Mouse (Mus musculus): ENCODE measurements around the gene Osbp2. TPM values are rescaled to one million over a fixed set of nuclear protein-coding genes. Genes with fewer than 3 reads are reported as not detected.
"Not testable (repeated sequence)": the region's sequence is repeated elsewhere in the genome, so short reads cannot be mapped to it uniquely, and the experiment has no call there.

The Osbp2 gene
- polyA plus RNA-seq (2014; fragmentation: Nextera tagmentation; extraction: Ambion mirVana), result 1.5 and 1.8 TPM in 2 replicates

- H3K27me3 ChIP-seq (ENCODE audit: control insufficient read depth, insufficient read depth, low read length), result peaks cover 7% of the 10 kb centered on the region; the same call in 1 of the 2 replicates
- no peak within 1 kb of the TSS for H3K27ac ChIP-seq (ENCODE audit: low read depth, low read length)
Observed at GRCm38 (mm10) chr11:3863454-3864112, at the start of gene Osbp2. TSS of gene Osbp2 (minus strand) at chr11:3863903.

GRCm38 (mm10) chr11:3912875-3913271 is 49.2 kb upstream of the Osbp2 start:
- Histone ChIP-seq H3K36me3 (ENCODE audit: control insufficient read depth, insufficient read depth, low read length) (no peaks in the 10 kb centered on the region), H3K4me1 (replicated peaks; ENCODE audit: control insufficient read depth, insufficient read depth, low read length) (peaks cover 12% of the 10 kb centered on the region), H3K4me3 (ENCODE audit: low read depth, low read length) (peak overlapping the region; percentile 53), H3K27me3 (ENCODE audit: control insufficient read depth, insufficient read depth, low read length) (no peaks in the 10 kb centered on the region; the same call in 1 of the 2 replicates), H3K9me3 (ENCODE audit: control insufficient read depth, low read length) (no peaks in the 10 kb centered on the region), H3K27ac (ENCODE audit: low read depth, low read length) (no peak overlapping the region), H3K4me2 (replicated peaks; ENCODE audit: low read depth, low read length) (peak overlapping the region; percentile 91), H3K9ac (ENCODE audit: low read depth, low read length) (peak overlapping the region; percentile 64)
- DNase-seq (ENCODE audit: low spot score), result peak; percentile 45
- ATAC-seq (ENCODE audit: low FRiP score), result peak; percentile 21
- 0% methylated on average over 16 of the region's 16 CpGs for WGBS

More at GRCm38 (mm10) chr11:3863454-3864112, at the start of gene Osbp2:
- Histone ChIP-seq H3K4me3 (ENCODE audit: low read depth, low read length) (peak within 1 kb of the TSS; percentile 37), H3K9me3 (ENCODE audit: control insufficient read depth, low read length) (no peaks in the 10 kb centered on the region), H3K4me2 (replicated peaks; ENCODE audit: low read depth, low read length) (peak within 1 kb of the TSS; percentile 83), H3K9ac (ENCODE audit: low read depth, low read length) (peak within 1 kb of the TSS; percentile 53), H3K4me1 (replicated peaks; ENCODE audit: control insufficient read depth, insufficient read depth, low read length) (0 out of 2 replicates have a peak, but pooled peaks cover 2% of the 10 kb centered on the region), H3K36me3 (ENCODE audit: control insufficient read depth, insufficient read depth, low read length) (no peaks in the 10 kb centered on the region)
- DNase-seq (ENCODE audit: low spot score), result peak; percentile 83
- 4% methylated on average over 51 of the region's 58 CpGs for WGBS
- ATAC-seq (ENCODE audit: low FRiP score), result peak; percentile 95

GRCm38 (mm10) chr11:3912100-3912874 is 48.6 kb upstream of the Osbp2 start:
- ATAC-seq (ENCODE audit: low FRiP score) (peak; percentile 4; the same call in 1 of the 2 replicates), DNase-seq (ENCODE audit: low spot score) (peak; percentile 13)
- H3K4me2 ChIP-seq (replicated peaks; ENCODE audit: low read depth, low read length), result peak overlapping the region; percentile 91
- no peaks in the 10 kb centered on the region; the same call in 1 of the 2 replicates for H3K27me3 ChIP-seq (ENCODE audit: control insufficient read depth, insufficient read depth, low read length)
- H3K4me3 ChIP-seq (ENCODE audit: low read depth, low read length), result peak overlapping the region; percentile 53
- WGBS, result 22% methylated on average over 19 of the region's 19 CpGs
- H3K36me3 ChIP-seq (ENCODE audit: control insufficient read depth, insufficient read depth, low read length), result no peaks in the 10 kb centered on the region
- H3K9ac ChIP-seq (ENCODE audit: low read depth, low read length), result peak overlapping the region; percentile 64; the same call in 1 of the 2 replicates
- peaks cover 12% of the 10 kb centered on the region for H3K4me1 ChIP-seq (replicated peaks; ENCODE audit: control insufficient read depth, insufficient read depth, low read length)
- no peaks in the 10 kb centered on the region for H3K9me3 ChIP-seq (ENCODE audit: control insufficient read depth, low read length)
- H3K27ac ChIP-seq (ENCODE audit: low read depth, low read length), result no peak overlapping the region

- H3K4me2 ChIP-seq (replicated peaks; ENCODE audit: low read depth, low read length); H3K27ac ChIP-seq (ENCODE audit: low read depth, low read length); H3K9me3 ChIP-seq (ENCODE audit: control insufficient read depth, low read length); DNase-seq (ENCODE audit: low spot score); H3K9ac ChIP-seq (ENCODE audit: low read depth, low read length); H3K4me3 ChIP-seq (ENCODE audit: low read depth, low read length); ATAC-seq (ENCODE audit: low FRiP score); H3K27me3 ChIP-seq (ENCODE audit: control insufficient read depth, insufficient read depth, low read length); H3K36me3 ChIP-seq (ENCODE audit: control insufficient read depth, insufficient read depth, low read length): not testable (repeated sequence)
- peaks cover 12% of the 10 kb centered on the region for H3K4me1 ChIP-seq (replicated peaks; ENCODE audit: control insufficient read depth, insufficient read depth, low read length)
- 91% methylated on average over 6 of the region's 6 CpGs for WGBS
Observed at GRCm38 (mm10) chr11:3911440-3911839, 47.7 kb upstream of the Osbp2 start.

GRCm38 (mm10) chr11:3910513-3911310 is 47.0 kb upstream of the Osbp2 start:
- Histone ChIP-seq H3K9me3 (ENCODE audit: control insufficient read depth, low read length) (no peaks in the 10 kb centered on the region), H3K9ac (ENCODE audit: low read depth, low read length) (no peak overlapping the region), H3K27me3 (ENCODE audit: control insufficient read depth, insufficient read depth, low read length) (no peaks in the 10 kb centered on the region; the same call in 1 of the 2 replicates), H3K36me3 (ENCODE audit: control insufficient read depth, insufficient read depth, low read length) (no peaks in the 10 kb centered on the region), H3K4me2 (replicated peaks; ENCODE audit: low read depth, low read length) (no peak overlapping the region), H3K27ac (ENCODE audit: low read depth, low read length) (no peak overlapping the region), H3K4me3 (ENCODE audit: low read depth, low read length) (no peak overlapping the region), H3K4me1 (replicated peaks; ENCODE audit: control insufficient read depth, insufficient read depth, low read length) (peaks cover 12% of the 10 kb centered on the region)
- DNase-seq (ENCODE audit: low spot score) (no peak), ATAC-seq (ENCODE audit: low FRiP score) (no peak)
- WGBS, result 68% methylated on average over 5 of the region's 5 CpGs

- 88% methylated on average over 4 of the region's 4 CpGs for WGBS
- H3K9me3 ChIP-seq (ENCODE audit: control insufficient read depth, low read length), result no peaks in the 10 kb centered on the region
Observed at GRCm38 (mm10) chr11:3909236-3909635, 45.5 kb upstream of the Osbp2 start.

GRCm38 (mm10) chr11:3905446-3905845 is 41.7 kb upstream of the Osbp2 start:
- Histone ChIP-seq H3K4me1 (replicated peaks; ENCODE audit: control insufficient read depth, insufficient read depth, low read length) (no peaks in the 10 kb centered on the region; the same call in 1 of the 2 replicates), H3K27ac (ENCODE audit: low read depth, low read length) (no peak overlapping the region), H3K9me3 (ENCODE audit: control insufficient read depth, low read length) (no peaks in the 10 kb centered on the region), H3K27me3 (ENCODE audit: control insufficient read depth, insufficient read depth, low read length) (no peaks in the 10 kb centered on the region), H3K4me3 (ENCODE audit: low read depth, low read length) (no peak overlapping the region), H3K9ac (ENCODE audit: low read depth, low read length) (no peak overlapping the region), H3K4me2 (replicated peaks; ENCODE audit: low read depth, low read length) (no peak overlapping the region), H3K36me3 (ENCODE audit: control insufficient read depth, insufficient read depth, low read length) (no peaks in the 10 kb centered on the region)
- 77% methylated on average over 1 of the region's 1 CpGs for WGBS
- no peak for ATAC-seq (ENCODE audit: low FRiP score)
- DNase-seq (ENCODE audit: low spot score), result no peak

More at GRCm38 (mm10) chr11:3909236-3909635, 45.5 kb upstream of the Osbp2 start:
- ATAC-seq (ENCODE audit: low FRiP score), result no peak
- no peak for DNase-seq (ENCODE audit: low spot score)
- Histone ChIP-seq H3K27me3 (ENCODE audit: control insufficient read depth, insufficient read depth, low read length) (no peaks in the 10 kb centered on the region; the same call in 1 of the 2 replicates), H3K4me3 (ENCODE audit: low read depth, low read length) (no peak overlapping the region), H3K4me2 (replicated peaks; ENCODE audit: low read depth, low read length) (no peak overlapping the region), H3K4me1 (replicated peaks; ENCODE audit: control insufficient read depth, insufficient read depth, low read length) (peaks cover 12% of the 10 kb centered on the region), H3K36me3 (ENCODE audit: control insufficient read depth, insufficient read depth, low read length) (no peaks in the 10 kb centered on the region), H3K9ac (ENCODE audit: low read depth, low read length) (no peak overlapping the region), H3K27ac (ENCODE audit: low read depth, low read length) (no peak overlapping the region)

GRCm38 (mm10) chr11:3904673-3905072 is 41.0 kb upstream of the Osbp2 start:
- Histone ChIP-seq H3K4me3 (ENCODE audit: low read depth, low read length) (no peak overlapping the region), H3K27me3 (ENCODE audit: control insufficient read depth, insufficient read depth, low read length) (no peaks in the 10 kb centered on the region), H3K9me3 (ENCODE audit: control insufficient read depth, low read length) (no peaks in the 10 kb centered on the region), H3K4me2 (replicated peaks; ENCODE audit: low read depth, low read length) (no peak overlapping the region), H3K27ac (ENCODE audit: low read depth, low read length) (no peak overlapping the region), H3K36me3 (ENCODE audit: control insufficient read depth, insufficient read depth, low read length) (no peaks in the 10 kb centered on the region), H3K9ac (ENCODE audit: low read depth, low read length) (no peak overlapping the region), H3K4me1 (replicated peaks; ENCODE audit: control insufficient read depth, insufficient read depth, low read length) (no peaks in the 10 kb centered on the region)
- DNase-seq (ENCODE audit: low spot score) (no peak), ATAC-seq (ENCODE audit: low FRiP score) (no peak)
- WGBS, result 89% methylated on average over 6 of the region's 6 CpGs
